Comparison of ENCODE assay signal across 8 mouse cellular contexts in genomic region chrX:7713764-7714134, GRCm38 (mm10). TPM values are rescaled to one million over a fixed set of nuclear protein-coding genes. Genes with fewer than 3 reads are reported as not detected.
A peak's percentile ranks its signal among the peaks of the same experiment; 100 is the strongest.
DNase-seq lines count a peak whose midpoint lies in the region; ATAC-seq and TF ChIP-seq lines count a peak whose summit lies in the region.
"Not testable (repeated sequence)": the region's sequence is repeated elsewhere in the genome, so short reads cannot be mapped to it uniquely, and the experiment has no call there.
"Had no signal": no experiment of that assay in that cellular context is flagged by ENCODE, and none has a peak within 500 bp of the region (broad histone marks: within the 10 kb centered on the region; RNA-seq: fewer than 3 reads in every experiment).

No protein-coding gene starts in this region.

- H3K4me1 ChIP-seq in brown adipose tissue, adult 24 weeks (ENCODE audit: control insufficient read depth, insufficient read depth, insufficient read length, low read length); heart, embryonic 12.5 days (replicated peaks); hindbrain, postnatal 0 days (ENCODE audit: insufficient read depth, low read length); limb, embryonic 12.5 days (replicated peaks); lung, embryonic 15.5 days: not testable (repeated sequence)

- H3K27ac ChIP-seq in brown adipose tissue, adult 24 weeks (replicated peaks; ENCODE audit: low read depth, low read length), result peak overlapping the region; percentile 48
- not testable (repeated sequence) for H3K27ac ChIP-seq in heart, embryonic 12.5 days (ENCODE audit: poor library complexity, severe bottlenecking); limb, embryonic 12.5 days; lung, embryonic 15.5 days
- H3K27ac ChIP-seq in hindbrain, postnatal 0 days, result peak overlapping the region; percentile 48; the same call in 1 of the 2 replicates

- peak; percentile 52; the same call in 1 of the 2 replicates for ATAC-seq in erythroid progenitor cell, adult 5-6 weeks (replicated peaks; ENCODE audit: low FRiP score, poor library complexity, severe bottlenecking)
- ATAC-seq in heart, embryonic 12.5 days (ENCODE audit: insufficient number of reproducible peaks, low FRiP score), result peak; percentile 40; the same call in 1 of the 2 replicates
- ATAC-seq in hindbrain, postnatal 0 days; lung, embryonic 15.5 days (ENCODE audit: borderline replicate concordance, extremely low read depth, low FRiP score, low TSS enrichment): not testable (repeated sequence)
- peak; percentile 73 for ATAC-seq in limb, embryonic 12.5 days (ENCODE audit: insufficient number of reproducible peaks, insufficient read depth, low FRiP score, low TSS enrichment, low read depth)

- H3K79me2 ChIP-seq in myocyte (ENCODE audit: control insufficient read depth, insufficient read depth), result not testable (repeated sequence)

- not testable (repeated sequence) for H3K36me3 ChIP-seq in heart, embryonic 12.5 days; hindbrain, postnatal 0 days (ENCODE audit: insufficient read depth, low read length); limb, embryonic 12.5 days; lung, embryonic 15.5 days; myocyte (ENCODE audit: control insufficient read depth, insufficient read depth)

- H3K4me2 ChIP-seq in heart, embryonic 12.5 days, result peak overlapping the region; percentile 59
- H3K4me2 ChIP-seq in hindbrain, postnatal 0 days (ENCODE audit: low read depth, low read length), result peak overlapping the region; percentile 52
- peak overlapping the region; percentile 51 for H3K4me2 ChIP-seq in limb, embryonic 12.5 days
- H3K4me2 ChIP-seq in lung, embryonic 15.5 days, result peak overlapping the region; percentile 50
- H3K4me2 ChIP-seq in myocyte (ENCODE audit: low read depth), result peak overlapping the region; percentile 58

- peak overlapping the region; percentile 40; the same call in 1 of the 2 replicates for H3K9ac ChIP-seq in heart, embryonic 12.5 days
- not testable (repeated sequence) for H3K9ac ChIP-seq in hindbrain, postnatal 0 days (replicated peaks; ENCODE audit: low read length); limb, embryonic 12.5 days (replicated peaks)
- H3K9ac ChIP-seq in lung, embryonic 15.5 days, result 0 out of 2 replicates have a peak overlapping the region, but pooled peaks have one; percentile 22

- peak overlapping the region; percentile 53 for H3K4me3 ChIP-seq in brown adipose tissue, adult 24 weeks (ENCODE audit: insufficient read depth, low read depth, low read length)
- H3K4me3 ChIP-seq in heart, embryonic 12.5 days, result peak overlapping the region; percentile 43
- peak overlapping the region; percentile 28 for H3K4me3 ChIP-seq in hindbrain, postnatal 0 days (ENCODE audit: low read length)
- H3K4me3 ChIP-seq in limb, embryonic 12.5 days (replicated peaks), result peak overlapping the region; percentile 35
- H3K4me3 ChIP-seq in lung, embryonic 15.5 days, result peak overlapping the region; percentile 37
- peak overlapping the region; percentile 22 for H3K4me3 ChIP-seq in myocyte

- not testable (repeated sequence) for TF ChIP-seq CTCF in hindbrain, postnatal 0 days (IDR thresholded peaks at IDR 0.05; ENCODE audit: low read depth)

- not testable (repeated sequence) for H3K27me3 ChIP-seq in heart, embryonic 12.5 days (replicated peaks); hindbrain, postnatal 0 days (ENCODE audit: insufficient read depth, low read length); limb, embryonic 12.5 days; lung, embryonic 15.5 days; myocyte (ENCODE audit: control insufficient read depth, insufficient read depth, insufficient read length)

- H3K9me3 ChIP-seq in heart, embryonic 12.5 days (replicated peaks); hindbrain, postnatal 0 days (ENCODE audit: low read length); limb, embryonic 12.5 days; lung, embryonic 15.5 days: not testable (repeated sequence)

- not testable (repeated sequence) for DNase-seq in hindbrain, postnatal 0 days (ENCODE audit: low spot score)

- 23% methylated on average over 6 of the region's 12 CpGs for WGBS in heart, embryonic 12.5 days
- 40% methylated on average over 5 of the region's 12 CpGs for WGBS in hindbrain, postnatal 0 days
- WGBS in limb, embryonic 12.5 days, result 30% methylated on average over 6 of the region's 12 CpGs
- 6% methylated on average over 6 of the region's 12 CpGs for WGBS in lung, embryonic 15.5 days

- not testable (repeated sequence) for TF ChIP-seq POLR2A in myocyte (IDR thresholded peaks at IDR 0.05; ENCODE audit: insufficient read length, low read depth)

- H3ac ChIP-seq in myocyte (ENCODE audit: control insufficient read depth, insufficient read length), result not testable (repeated sequence)

RNA-seq across cellular contexts. Expression of gene Wdr45, which starts 0.4 kb away (rescaled TPM):
- polyA plus RNA-seq in brown adipose tissue, adult 24 weeks (2012; ENCODE audit: insufficient read depth, insufficient read length, missing spikeins), result 41.8 and 42.4 TPM in 2 replicates
- 42.2 and 59.5 TPM in 2 replicates for total RNA-seq in erythroid progenitor cell, adult 5-6 weeks (2015; ENCODE audit: low replicate concordance)
- total RNA-seq in erythroid progenitor cell, adult 5-6 weeks (2017; ENCODE audit: low replicate concordance), result 36.0 and 46.8 TPM in 2 replicates
- 21.6 and 22.4 TPM in 2 replicates for polyA plus RNA-seq in heart, embryonic 12.5 days (2016; fragmentation: Nextera tagmentation; extraction: Ambion mirVana)
- 33.2 and 40.6 TPM in 2 replicates for total RNA-seq in hindbrain, postnatal 0 days (2014; rRNA removed)
- polyA plus RNA-seq in hindbrain, postnatal 0 days (2015; fragmentation: Nextera tagmentation; extraction: Ambion mirVana), result 34.0 and 36.4 TPM in 2 replicates
- polyA plus RNA-seq in limb, embryonic 12.5 days (2016; fragmentation: Nextera tagmentation; extraction: Ambion mirVana), result 27.5 and 29.1 TPM in 2 replicates
- polyA plus RNA-seq in lung, embryonic 15.5 days (2015; fragmentation: Nextera tagmentation; extraction: Ambion mirVana), result 69.6 and 79.5 TPM in 2 replicates
- polyA plus RNA-seq in myocyte (2012; fragmentation: generic; extraction: Trizol), result 38.9 TPM

RNA-seq across cellular contexts. Expression of gene Gm45208, which starts 8.3 kb away (rescaled TPM):
- 4.0 TPM in 1 of 2 replicates, not detected in the other for polyA plus RNA-seq in brown adipose tissue, adult 24 weeks (2012; ENCODE audit: insufficient read depth, insufficient read length, missing spikeins)
- not detected in 2 replicates for total RNA-seq in erythroid progenitor cell, adult 5-6 weeks (2015; ENCODE audit: low replicate concordance)
- not detected in 2 replicates for total RNA-seq in erythroid progenitor cell, adult 5-6 weeks (2017; ENCODE audit: low replicate concordance)
- not detected in 2 replicates for polyA plus RNA-seq in heart, embryonic 12.5 days (2016; fragmentation: Nextera tagmentation; extraction: Ambion mirVana)
- not detected in 2 replicates for total RNA-seq in hindbrain, postnatal 0 days (2014; rRNA removed)
- polyA plus RNA-seq in hindbrain, postnatal 0 days (2015; fragmentation: Nextera tagmentation; extraction: Ambion mirVana), result 0.66 and 1.2 TPM in 2 replicates
- 0.96 TPM in 1 of 2 replicates, not detected in the other for polyA plus RNA-seq in limb, embryonic 12.5 days (2016; fragmentation: Nextera tagmentation; extraction: Ambion mirVana)
- polyA plus RNA-seq in lung, embryonic 15.5 days (2015; fragmentation: Nextera tagmentation; extraction: Ambion mirVana), result not detected in 2 replicates
- polyA plus RNA-seq in myocyte (2012; fragmentation: generic; extraction: Trizol), result 0.64 TPM
- total RNA-seq: megakaryocyte, adult 5-6 weeks had no signal

RNA-seq across cellular contexts. Expression of gene Praf2, which starts 14.5 kb away (rescaled TPM):
- 10.2 and 10.8 TPM in 2 replicates for polyA plus RNA-seq in brown adipose tissue, adult 24 weeks (2012; ENCODE audit: insufficient read depth, insufficient read length, missing spikeins)
- 1.3 and 2.5 TPM in 2 replicates for total RNA-seq in erythroid progenitor cell, adult 5-6 weeks (2015; ENCODE audit: low replicate concordance)
- 2.1 TPM in 1 of 2 replicates, not detected in the other for total RNA-seq in erythroid progenitor cell, adult 5-6 weeks (2017; ENCODE audit: low replicate concordance)
- polyA plus RNA-seq in heart, embryonic 12.5 days (2016; fragmentation: Nextera tagmentation; extraction: Ambion mirVana), result 43.5 and 44.3 TPM in 2 replicates
- total RNA-seq in hindbrain, postnatal 0 days (2014; rRNA removed), result 134 and 137 TPM in 2 replicates
- polyA plus RNA-seq in hindbrain, postnatal 0 days (2015; fragmentation: Nextera tagmentation; extraction: Ambion mirVana), result 129 and 134 TPM in 2 replicates
- polyA plus RNA-seq in limb, embryonic 12.5 days (2016; fragmentation: Nextera tagmentation; extraction: Ambion mirVana), result 66.5 and 70.9 TPM in 2 replicates
- 58.9 and 60.6 TPM in 2 replicates for polyA plus RNA-seq in lung, embryonic 15.5 days (2015; fragmentation: Nextera tagmentation; extraction: Ambion mirVana)
- polyA plus RNA-seq in myocyte (2012; fragmentation: generic; extraction: Trizol), result 64.4 TPM

RNA-seq across cellular contexts. Expression of gene Gpkow, which starts 16.8 kb away (rescaled TPM):
- polyA plus RNA-seq in brown adipose tissue, adult 24 weeks (2012; ENCODE audit: insufficient read depth, insufficient read length, missing spikeins), result 17.4 and 24.4 TPM in 2 replicates
- 10.5 and 31.9 TPM in 2 replicates for total RNA-seq in erythroid progenitor cell, adult 5-6 weeks (2015; ENCODE audit: low replicate concordance)
- 12.6 and 25.0 TPM in 2 replicates for total RNA-seq in erythroid progenitor cell, adult 5-6 weeks (2017; ENCODE audit: low replicate concordance)
- 35.5 and 36.4 TPM in 2 replicates for polyA plus RNA-seq in heart, embryonic 12.5 days (2016; fragmentation: Nextera tagmentation; extraction: Ambion mirVana)
- total RNA-seq in hindbrain, postnatal 0 days (2014; rRNA removed), result 11.0 and 12.0 TPM in 2 replicates
- polyA plus RNA-seq in hindbrain, postnatal 0 days (2015; fragmentation: Nextera tagmentation; extraction: Ambion mirVana), result 38.4 and 38.8 TPM in 2 replicates
- polyA plus RNA-seq in limb, embryonic 12.5 days (2016; fragmentation: Nextera tagmentation; extraction: Ambion mirVana), result 42.9 and 43.2 TPM in 2 replicates
- 46.9 and 49.1 TPM in 2 replicates for polyA plus RNA-seq in lung, embryonic 15.5 days (2015; fragmentation: Nextera tagmentation; extraction: Ambion mirVana)
- 17.1 TPM for polyA plus RNA-seq in myocyte (2012; fragmentation: generic; extraction: Trizol)

RNA-seq across cellular contexts. Expression of gene Magix, which starts 32.7 kb away (rescaled TPM):
- 2.9 and 3.4 TPM in 2 replicates for polyA plus RNA-seq in brown adipose tissue, adult 24 weeks (2012; ENCODE audit: insufficient read depth, insufficient read length, missing spikeins)
- not detected in 2 replicates for total RNA-seq in erythroid progenitor cell, adult 5-6 weeks (2015; ENCODE audit: low replicate concordance)
- not detected in 2 replicates for total RNA-seq in erythroid progenitor cell, adult 5-6 weeks (2017; ENCODE audit: low replicate concordance)
- 0.18 TPM in 2 replicates for polyA plus RNA-seq in heart, embryonic 12.5 days (2016; fragmentation: Nextera tagmentation; extraction: Ambion mirVana)
- 4.2 TPM in 1 of 2 replicates, not detected in the other for total RNA-seq in hindbrain, postnatal 0 days (2014; rRNA removed)
- 0.18 and 0.29 TPM in 2 replicates for polyA plus RNA-seq in hindbrain, postnatal 0 days (2015; fragmentation: Nextera tagmentation; extraction: Ambion mirVana)
- polyA plus RNA-seq in limb, embryonic 12.5 days (2016; fragmentation: Nextera tagmentation; extraction: Ambion mirVana), result 0.31 TPM in 1 of 2 replicates, not detected in the other
- 0.53 and 0.62 TPM in 2 replicates for polyA plus RNA-seq in lung, embryonic 15.5 days (2015; fragmentation: Nextera tagmentation; extraction: Ambion mirVana)
- 0.05 TPM for polyA plus RNA-seq in myocyte (2012; fragmentation: generic; extraction: Trizol)
